Mouse (Mus musculus) cerebral cortex, adult 2 months (tissue): Measurements from ENCODE around the gene Gm9758.

ENCODE experiments used
- WGBS: fragments of 180-500 bp; shearing (Covaris S2); methylation state at CpG from one replicate; pipeline ENCODE4 v1.1.7; 2018; 5-methylcytosine and 5-hydroxymethylcytosine counted together

The Gm9758 gene

DNA sequence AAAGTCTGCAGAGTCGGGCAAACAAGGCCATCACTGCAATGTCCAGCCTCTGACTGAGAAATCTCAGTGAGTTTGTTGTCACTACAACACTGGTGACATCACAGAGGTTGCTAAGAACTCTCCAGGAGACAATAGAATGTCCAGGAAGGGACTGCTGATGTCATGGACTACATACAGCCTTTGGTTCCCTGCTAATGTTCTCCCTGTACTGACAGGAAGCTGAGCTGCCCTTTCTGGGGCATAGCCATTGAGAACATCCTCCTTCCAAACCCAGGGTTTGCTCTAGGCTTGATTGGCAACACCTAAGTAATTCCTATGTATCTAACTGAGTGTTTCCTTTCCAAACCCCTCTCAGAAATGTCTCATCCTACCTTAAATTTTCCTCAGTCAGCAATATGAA is at the start of gene Gm9758:
Gm9758 (minus strand) TSS at position 101 of the 400 bp plus-strand sequence.
- WGBS: 44% methylated on average over 1 of the region's 1 CpGs

DNA sequence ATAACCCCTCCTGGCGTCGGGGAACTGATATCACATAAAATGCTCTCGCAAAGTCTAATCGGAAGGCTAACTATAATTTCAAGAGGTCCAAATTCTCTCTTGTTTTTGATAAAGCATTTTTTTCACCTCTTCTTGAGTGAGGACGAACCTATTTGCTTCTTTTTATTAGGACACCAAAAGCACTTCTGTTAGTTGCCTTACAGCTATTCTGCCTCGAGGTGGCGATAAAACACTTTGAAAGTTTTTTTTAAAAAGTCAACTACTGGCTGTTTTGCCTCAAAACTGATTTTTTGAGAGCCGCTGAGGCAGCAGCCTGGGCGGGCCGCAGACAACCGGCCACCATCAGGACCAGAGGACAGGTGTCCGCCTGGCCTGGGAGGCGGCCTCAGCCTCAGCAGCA is 49.1 kb upstream of the Gm9758 start:
- WGBS: 84% methylated on average over 13 of the region's 13 CpGs

DNA sequence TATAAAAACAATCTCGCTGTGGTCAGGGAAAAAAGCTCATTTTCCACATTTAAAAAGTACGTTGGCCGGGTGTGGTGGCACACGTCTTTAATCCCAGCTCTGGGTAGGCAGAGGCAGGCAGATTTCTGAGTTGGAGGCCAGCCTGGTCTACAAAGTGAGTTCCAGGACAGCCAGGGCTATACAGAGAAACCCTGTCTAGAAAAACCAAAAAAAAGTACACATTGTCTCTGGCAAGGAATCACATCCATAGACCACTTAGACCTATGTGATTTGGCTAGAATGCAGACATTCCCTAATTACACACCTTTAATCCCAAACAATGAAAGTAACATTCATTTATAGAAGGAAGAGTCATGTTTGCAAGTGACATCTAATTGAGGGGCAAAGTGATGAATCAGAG is 46.8 kb upstream of the Gm9758 start:
- 80% methylated on average over 4 of the region's 4 CpGs for WGBS

DNA sequence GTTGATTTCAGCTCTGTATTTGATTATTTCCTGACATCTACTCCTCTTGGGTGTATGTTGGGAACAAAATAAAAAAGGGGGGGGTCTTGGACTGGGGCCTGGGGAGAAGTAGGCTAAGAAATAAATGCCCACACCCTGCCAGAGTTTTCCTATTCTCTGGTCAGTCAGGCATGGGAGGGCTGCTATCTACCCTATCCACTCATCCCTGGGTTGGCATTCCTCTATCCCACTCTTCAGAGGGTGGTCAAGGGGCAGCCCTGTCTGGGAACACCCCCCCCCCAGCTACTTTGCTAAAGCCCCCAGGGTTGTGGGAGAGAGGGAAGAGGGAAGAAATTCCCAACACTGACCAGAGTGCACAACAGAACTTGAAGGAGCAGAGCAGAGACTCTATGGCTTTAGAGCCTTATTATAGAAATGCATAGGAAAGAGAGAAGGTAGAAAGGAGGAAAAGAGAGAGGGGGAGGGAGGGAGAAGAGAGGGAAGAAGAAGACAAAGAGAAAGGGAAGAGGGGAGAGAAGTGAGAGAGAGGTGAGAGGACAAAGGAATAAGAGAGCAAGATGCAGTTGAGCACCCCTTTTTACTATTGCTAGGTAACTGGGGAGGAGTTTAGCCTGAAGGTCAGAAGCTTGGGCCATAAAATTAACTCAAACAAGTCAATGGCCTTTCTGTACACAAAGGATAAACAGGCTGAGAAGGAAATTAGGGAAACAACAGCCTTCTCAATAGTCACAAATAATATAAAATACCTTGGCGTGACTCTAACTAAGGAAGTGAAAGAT is 41.4 kb upstream of the Gm9758 start:
- WGBS: 95% methylated on average over 1 of the region's 1 CpGs

DNA sequence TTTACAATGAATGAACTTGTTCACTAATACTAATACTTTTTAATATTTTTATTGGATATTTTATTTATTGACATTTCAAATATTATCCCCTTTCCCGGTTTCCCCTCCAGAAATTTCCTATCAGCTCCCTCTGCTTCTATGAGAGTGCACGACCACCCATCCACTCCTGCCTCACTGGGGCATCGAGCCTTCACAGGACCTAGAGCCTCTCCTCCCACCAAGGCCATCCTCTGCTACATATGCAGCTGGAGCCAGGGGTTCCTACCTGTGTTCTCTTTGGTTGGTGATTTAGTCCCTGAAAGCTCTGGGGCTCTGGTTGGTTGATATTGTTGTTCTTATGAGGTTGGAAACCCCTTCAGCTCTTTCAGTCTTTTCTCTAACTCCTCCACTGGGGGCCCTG is 38.0 kb upstream of the Gm9758 start:
- 65% methylated on average over 3 of the region's 3 CpGs for WGBS

DNA sequence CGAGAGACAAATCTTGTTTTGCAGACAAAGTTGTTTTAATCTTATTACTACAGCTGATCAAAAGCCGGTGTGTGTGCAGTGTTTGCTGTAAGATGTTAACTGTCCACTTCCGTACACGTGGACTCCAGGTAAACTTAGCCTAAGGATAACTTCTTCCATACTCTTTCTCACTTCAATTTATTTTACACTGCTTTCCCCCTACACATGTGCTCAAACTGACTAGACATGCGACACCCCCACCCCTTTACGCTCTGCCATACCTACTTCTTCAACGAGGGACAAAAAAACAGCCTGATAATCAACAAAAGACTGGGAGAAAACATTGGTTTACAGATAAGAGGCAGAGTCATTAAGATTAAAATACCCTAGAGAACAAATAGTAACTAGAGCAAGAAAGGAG is 37.1 kb upstream of the Gm9758 start:
- WGBS: 68% methylated on average over 7 of the region's 7 CpGs

DNA sequence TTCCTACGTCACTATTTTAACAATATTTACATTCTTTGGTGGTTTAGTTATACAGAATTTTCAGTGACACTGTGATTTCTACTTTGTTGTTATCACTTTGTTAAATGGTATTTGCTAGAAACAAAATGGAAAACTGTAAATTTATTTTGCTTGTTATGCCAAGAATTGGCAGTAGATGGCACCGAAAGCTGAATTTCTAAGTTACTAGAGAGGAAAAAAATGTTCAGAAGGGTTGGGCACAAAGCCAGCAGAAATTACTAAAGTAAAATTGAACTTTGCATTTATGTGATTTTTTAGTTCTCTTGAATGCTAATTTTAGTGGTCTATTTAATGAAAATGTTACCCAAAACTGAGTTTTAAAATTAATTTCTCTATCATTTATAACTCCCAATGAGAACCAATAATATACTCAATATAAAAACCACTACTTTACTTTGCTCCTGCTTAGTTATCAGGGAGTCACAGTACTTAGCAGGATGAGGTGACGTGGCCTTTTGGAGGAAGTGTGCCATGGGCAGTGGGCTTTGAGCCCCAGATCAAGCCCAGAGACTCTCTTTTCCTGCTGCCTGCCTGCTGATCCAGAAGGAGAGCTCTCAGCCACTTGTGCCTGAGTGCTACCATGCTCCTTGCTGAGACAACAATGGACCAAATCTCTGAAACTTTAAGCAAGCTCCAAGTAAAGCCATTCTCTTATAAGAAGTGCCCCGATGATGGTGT is 32.9 kb upstream of the Gm9758 start:
- WGBS: 59% methylated on average over 4 of the region's 4 CpGs

DNA sequence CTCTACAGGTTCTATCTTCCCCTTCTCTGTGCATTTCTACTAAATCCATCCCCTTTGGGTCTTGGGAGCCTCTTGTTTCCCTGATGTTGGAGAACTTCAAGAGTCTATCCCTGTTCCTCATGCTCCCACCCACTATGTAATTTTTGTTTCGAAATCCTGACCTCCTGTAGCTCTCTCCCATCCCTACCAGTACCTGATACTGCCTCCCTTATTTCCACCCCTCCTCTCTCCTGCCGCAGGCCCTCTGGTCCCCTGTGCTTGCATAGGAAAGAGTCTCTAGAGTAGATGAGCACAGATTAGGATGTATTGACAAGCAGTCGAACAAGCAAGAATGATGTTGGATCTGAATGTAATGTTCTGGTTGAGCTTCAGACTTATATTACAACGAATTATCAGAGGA is 30.8 kb upstream of the Gm9758 start:
- 60% methylated on average over 4 of the region's 4 CpGs for WGBS

DNA sequence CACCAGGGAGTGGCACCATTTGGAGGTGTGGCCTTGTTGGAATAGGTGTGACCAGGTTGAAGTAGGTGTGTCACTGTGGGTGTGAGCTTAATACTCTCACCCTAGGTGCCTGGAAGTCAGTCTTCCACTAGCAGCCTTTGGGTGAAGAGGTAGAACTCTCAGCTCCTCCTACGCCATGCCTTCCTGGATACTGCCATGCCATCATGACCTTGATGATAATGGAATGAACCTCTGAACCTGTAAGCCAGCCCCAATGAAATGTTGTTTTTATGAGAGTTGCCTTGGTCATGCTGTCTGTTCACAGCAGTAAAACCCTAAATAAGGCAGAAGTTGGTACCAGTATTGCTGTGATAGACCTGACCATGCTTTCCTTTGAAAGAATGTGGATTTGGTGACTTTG is 26.3 kb upstream of the Gm9758 start:
- 87% methylated on average over 1 of the region's 1 CpGs for WGBS

DNA sequence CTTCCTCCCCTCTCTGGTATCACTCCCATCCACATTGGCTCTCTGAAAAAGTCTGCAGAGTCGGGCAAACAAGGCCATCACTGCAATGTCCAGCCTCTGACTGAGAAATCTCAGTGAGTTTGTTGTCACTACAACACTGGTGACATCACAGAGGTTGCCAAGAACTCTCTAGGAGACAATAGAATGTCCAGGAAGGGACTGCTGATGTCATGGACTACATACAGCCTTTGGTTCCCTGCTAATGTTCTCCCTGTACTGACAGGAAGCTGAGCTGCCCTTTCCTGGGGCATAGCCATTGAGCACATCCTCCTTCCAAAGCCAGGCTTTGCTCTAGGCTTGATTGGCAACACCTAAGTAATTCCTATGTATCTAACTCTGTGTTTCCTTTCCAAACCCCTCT is 23.6 kb upstream of the Gm9758 start, which contains the start of gene Speer4e:
Speer4e (minus strand) TSS at position 101 of the 400 bp plus-strand sequence.
- 18% methylated on average over 1 of the region's 1 CpGs for WGBS

DNA sequence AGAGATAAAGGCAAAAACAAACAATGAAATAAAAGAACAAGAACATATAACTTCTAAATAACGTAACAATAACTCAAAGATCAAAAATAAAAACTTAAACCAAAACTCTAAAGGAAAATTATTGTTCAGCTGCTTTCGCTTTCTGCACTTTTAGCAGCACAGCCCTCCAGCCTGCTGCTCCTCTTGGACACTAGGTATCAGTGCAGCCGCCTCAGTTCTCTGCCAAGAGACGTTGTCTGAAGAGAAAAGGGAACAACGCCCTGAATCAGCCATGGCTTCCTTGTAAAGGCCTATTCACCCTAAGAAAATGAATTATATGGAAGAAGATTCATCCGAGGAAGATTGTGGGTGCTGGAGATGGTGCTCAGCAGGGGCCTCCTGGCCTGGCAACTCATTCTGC is 19.0 kb upstream of the Gm9758 start:
- 69% methylated on average over 5 of the region's 6 CpGs for WGBS

DNA sequence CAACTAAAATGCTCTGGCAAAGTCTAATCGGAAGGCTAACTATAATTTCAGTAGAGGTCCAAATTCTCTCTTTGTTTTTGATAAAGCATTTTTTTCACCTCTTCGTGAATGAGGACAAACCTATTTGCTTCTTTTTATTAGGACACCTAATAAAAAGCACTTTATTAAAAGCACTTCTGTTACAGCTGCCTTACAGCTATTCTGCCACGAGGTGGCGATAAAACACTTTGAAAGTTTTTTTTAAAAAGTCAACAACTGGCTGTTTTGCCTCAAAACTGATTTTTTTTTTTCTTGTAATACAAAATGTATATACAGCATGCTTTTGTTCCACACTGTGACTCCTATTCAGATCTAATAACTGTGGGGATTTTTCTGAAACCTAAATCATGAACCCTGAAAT is 12.3 kb upstream of the Gm9758 start:
- 31% methylated on average over 4 of the region's 4 CpGs for WGBS

DNA sequence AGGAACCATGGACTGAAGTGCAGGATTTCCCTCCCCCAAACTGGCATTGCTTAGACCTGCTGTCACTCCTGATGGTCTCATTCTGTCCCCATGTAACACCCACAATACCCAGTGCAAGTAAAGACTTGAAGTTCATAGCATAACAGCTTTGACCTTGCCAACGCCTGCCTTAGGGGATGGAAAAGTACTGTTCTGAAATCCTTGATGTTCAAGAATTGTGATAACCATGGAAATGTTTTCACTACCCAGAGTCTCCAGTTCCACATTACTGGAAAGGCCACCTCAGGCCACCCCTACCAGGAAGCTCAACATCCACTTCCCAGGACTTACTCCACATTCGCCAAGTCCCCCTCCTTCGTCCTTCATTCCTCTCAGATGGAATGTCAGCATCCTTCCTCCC is 338 bp downstream of the Gm9758 start:
- 65% methylated on average over 2 of the region's 3 CpGs for WGBS

DNA sequence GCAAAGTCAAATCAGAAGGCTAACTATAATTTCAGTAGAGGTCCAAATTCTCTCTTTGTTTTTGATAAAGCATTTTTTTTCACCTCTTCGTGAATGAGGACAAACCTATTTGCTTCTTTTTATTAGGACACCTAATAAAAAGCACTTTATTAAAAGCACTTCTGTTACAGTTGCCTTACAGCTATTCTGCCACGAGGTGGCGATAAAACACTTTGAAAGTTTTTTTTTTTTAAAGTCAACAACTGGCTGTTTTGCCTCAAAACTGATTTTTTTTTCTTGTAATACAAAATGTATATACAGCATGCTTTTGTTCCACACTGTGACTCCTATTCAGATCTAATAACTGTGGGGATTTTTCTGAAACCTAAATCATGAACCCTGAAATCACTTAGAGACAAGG is 11.2 kb downstream of the Gm9758 start:
- WGBS: 18% methylated on average over 3 of the region's 3 CpGs

DNA sequence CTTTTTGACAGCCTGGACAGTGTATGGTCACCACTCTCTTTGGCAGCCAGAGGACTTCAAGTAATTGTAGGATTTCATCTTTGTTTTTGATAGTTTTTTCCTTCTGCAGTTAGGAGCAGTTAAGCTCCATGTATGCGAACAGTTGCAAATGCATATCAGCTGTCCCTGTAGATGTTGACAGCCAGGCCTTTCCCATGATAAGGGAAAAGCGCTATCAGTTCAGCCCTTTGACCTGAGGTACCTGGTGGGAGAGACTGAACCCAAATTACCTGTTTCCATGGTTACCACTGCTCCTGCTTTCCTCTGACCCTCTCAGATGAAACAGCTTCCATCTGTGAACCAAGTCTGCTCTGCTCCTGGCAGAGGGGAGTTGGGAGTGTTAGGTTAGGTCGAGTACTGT is 22.5 kb downstream of the Gm9758 start:
- WGBS: 78% methylated on average over 3 of the region's 3 CpGs

DNA sequence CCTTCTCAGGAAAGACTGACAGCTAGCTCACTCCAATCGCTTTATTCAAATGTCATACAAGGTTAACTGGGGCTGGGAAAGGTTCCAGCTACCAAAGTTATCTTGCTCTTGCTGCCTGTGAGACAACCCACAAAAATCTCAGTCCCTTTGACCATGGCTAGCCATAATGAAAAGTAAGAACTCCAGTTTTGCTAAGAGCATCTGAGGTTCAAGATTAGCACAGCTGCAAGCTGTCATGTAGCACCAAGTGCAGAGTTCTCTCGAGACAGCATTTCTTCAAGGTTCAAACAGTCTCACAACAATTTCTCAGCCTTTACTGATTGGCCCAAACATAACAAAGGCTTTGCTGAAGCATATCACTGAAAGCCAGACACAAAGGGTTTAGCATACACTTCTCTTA is 29.4 kb downstream of the Gm9758 start:
- 64% methylated on average over 2 of the region's 2 CpGs for WGBS
